Mouse (Mus musculus): Measurements from ENCODE around the gene Tmprss5. TPM values are rescaled to one million over a fixed set of nuclear protein-coding genes. Genes with fewer than 3 reads are reported as not detected.

The Tmprss5 gene
- total RNA-seq (2021): under 1 TPM; 0.39 to 0.54 TPM

- no peak for DNase-seq (ENCODE audit: low spot score in 2 of 2)
- intact Hi-C loops (cut with DNase I): loop anchor here (1.0 to 10.0 kb wide), 3 partner anchors 166 to 1364 kb away; no protein-coding TSS in a partner anchor
These were observed at the start of gene Tmprss5 for GRCm38 (mm10) chr9:49081107-49081506. Gene Tmprss5, plus strand, starts transcription at chr9:49081260.

DNA sequence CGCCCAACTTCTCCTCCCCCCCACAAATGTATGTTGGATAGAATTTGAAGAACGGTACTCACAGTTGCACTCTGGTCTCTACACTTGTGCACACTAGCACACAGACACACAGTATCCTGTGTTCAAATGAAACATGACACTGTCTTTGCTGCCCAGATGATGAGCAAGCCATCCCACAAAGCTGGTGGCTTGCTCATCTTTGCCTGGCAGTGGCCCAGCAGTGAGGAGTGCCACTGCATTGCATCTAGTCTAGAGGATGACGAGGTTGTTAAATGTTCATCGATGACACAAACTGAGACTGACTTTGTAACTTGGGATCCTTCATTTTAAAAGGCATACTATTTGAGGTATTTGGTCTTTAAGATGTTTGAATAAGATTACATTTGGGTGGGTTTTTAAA, 46.3 kb upstream of the Tmprss5 start:
- intact Hi-C loops (cut with DNase I): no loop called here
- DNase-seq (ENCODE audit: low spot score in 2 of 2): peak; percentile 8 to 19

DNA sequence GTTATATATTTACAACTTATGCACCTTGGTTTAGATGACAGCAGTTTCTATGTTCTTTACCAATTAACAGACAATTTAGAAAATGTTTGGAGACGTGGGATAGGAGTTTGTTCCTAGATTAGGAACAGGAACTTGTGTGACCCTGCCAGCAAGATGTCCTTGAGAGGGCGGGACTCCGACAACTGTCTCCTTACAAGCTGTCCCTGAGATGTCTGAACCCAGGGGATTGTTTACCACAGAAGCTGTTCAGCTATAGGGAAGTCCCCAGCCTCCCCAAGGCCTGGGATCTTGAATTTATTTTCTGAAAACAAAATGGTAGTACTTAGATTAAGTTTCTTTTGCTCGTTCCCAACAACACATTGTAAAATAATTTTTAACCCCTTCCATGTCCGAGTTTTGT, 30.2 kb upstream of the Tmprss5 start:
- no peak for DNase-seq (ENCODE audit: low spot score in 2 of 2)
- intact Hi-C loops (cut with DNase I): loop anchor here (5.0 kb wide), 1 partner anchor 404 kb away; no protein-coding TSS in a partner anchor

GRCm38 (mm10) chr9:49051349-49051748, 29.7 kb upstream of the Tmprss5 start:
- intact Hi-C loops (cut with DNase I): loop anchor here (5.0 kb wide), 1 partner anchor 404 kb away; no protein-coding TSS in a partner anchor
- peak; percentile 35 to 54 for DNase-seq (ENCODE audit: low spot score in 2 of 2)

- no peak for DNase-seq (ENCODE audit: low spot score in 2 of 2)
- intact Hi-C loops (cut with DNase I): loop anchor here (5.0 kb wide), 1 partner anchor 407 kb away; no protein-coding TSS in a partner anchor
These were observed 27.0 kb upstream of the Tmprss5 start for GRCm38 (mm10) chr9:49054028-49054427.

DNA sequence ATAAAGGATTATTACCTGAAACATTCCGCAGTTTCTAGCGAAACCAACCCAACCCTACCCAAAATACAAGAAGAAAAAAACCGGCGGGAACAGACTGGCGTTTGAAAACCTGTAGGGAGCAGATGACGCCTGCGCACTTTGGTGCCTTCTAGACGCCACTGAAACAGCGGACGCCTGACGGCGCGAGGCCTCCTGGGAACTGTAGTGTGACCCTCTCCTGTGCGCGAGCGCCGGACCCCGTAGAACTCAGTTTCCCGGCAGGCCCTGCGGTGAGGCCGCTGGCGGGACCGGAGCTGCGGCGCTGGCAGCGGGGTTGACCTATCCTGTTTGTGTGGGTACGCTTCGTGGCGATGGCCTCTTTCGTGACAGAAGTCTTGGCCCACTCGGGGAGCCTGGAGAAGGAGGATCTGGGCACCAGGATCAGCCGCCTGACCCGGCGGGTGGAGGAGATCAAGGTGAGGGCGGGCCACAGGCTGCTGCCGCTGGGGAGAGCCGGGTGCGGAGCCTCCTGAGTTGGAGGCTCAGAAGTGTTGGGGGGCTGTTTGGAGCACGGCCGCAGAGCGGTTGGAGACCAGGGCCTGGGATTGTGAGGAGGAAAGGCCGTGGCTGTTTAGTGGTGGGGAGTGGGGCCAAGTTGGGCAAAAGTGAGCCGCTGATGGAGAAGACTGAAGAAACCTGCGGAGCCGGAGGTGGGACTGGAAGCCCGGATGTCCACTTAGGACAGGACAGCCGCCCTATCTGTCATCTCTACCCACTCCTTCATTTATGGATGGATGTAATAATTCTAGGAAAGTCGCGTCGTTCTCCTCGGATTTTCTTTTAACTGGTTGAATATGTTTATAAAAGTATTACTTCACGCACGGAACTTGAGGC, 25.5 kb upstream of the Tmprss5 start, which contains the start of gene Zw10:
TSS of gene Zw10 (plus strand) at position 281 of the 873 bp plus-strand sequence.
- peak; percentile 93 to 96 for DNase-seq (ENCODE audit: low spot score in 2 of 2)
- intact Hi-C loops (cut with DNase I): no loop called here

- DNase-seq (ENCODE audit: low spot score in 2 of 2): no peak
- intact Hi-C loops (cut with DNase I): no loop called here
These were observed 4.2 kb upstream of the Tmprss5 start for GRCm38 (mm10) chr9:49076847-49077246.

DNA sequence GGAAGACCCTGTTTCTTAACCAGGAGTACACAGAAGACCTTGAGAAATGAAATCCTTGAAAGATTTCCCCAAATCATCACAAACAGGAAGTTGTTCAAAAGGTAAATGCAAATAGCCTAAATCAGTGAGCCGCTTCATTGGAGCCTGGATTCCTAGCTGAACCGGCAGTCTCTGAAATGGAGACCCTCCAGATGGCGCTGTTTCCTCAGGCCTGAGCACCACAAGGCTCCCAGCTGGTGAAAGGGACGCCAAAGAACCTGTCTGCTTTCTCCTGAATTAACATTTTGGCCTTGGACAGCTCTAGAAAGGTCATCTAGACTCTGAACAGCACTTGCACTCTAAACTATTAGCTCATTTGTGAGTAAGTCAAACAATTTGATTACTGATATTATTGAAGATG, 501 bp downstream of the Tmprss5 start:
- peak; percentile 63 to 76 for DNase-seq (ENCODE audit: low spot score in 2 of 2)
- intact Hi-C loops (cut with DNase I): loop anchor here (1.0 to 10.0 kb wide), 3 partner anchors 166 to 1363 kb away; no protein-coding TSS in a partner anchor

DNA sequence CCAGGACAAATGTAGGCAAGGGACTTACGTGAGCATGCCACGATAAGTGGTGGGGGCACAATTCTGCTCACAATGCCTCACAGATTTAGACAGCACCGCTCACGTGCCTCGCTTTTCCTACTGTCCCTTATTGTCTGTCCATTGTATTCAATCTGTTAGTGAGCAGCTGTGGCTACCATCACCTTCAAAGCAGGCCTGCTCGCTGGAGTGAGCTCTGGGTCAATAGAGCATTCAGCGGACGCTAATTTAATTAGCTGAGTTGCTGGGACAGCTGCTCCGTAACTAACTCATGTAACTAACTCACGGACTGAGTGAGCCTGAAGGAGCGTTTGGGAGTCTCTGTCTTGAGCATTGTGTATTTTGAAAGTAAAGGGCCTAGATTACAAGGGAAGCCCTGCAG, 6.3 kb downstream of the Tmprss5 start:
- no peak for DNase-seq (ENCODE audit: low spot score in 2 of 2)
- intact Hi-C loops (cut with DNase I): loop anchor here (10.0 kb wide), 1 partner anchor 1357 kb away; no protein-coding TSS in a partner anchor

GRCm38 (mm10) chr9:49098871-49099270, 17.8 kb downstream of the Tmprss5 start:
- intact Hi-C loops (cut with DNase I): no loop called here
- no peak for DNase-seq (ENCODE audit: low spot score in 2 of 2)

GRCm38 (mm10) chr9:49102328-49102727, 21.3 kb downstream of the Tmprss5 start:
- no peak for DNase-seq (ENCODE audit: low spot score in 2 of 2)

GRCm38 (mm10) chr9:49109101-49109500, 28.0 kb downstream of the Tmprss5 start:
- no peak for DNase-seq (ENCODE audit: low spot score in 2 of 2)
- intact Hi-C loops (cut with DNase I): no loop called here

More at GRCm38 (mm10) chr9:49102328-49102727, 21.3 kb downstream of the Tmprss5 start:
- intact Hi-C loops (cut with DNase I): no loop called here

GRCm38 (mm10) chr9:49110476-49111220, 29.6 kb downstream of the Tmprss5 start:
- no peak for DNase-seq (ENCODE audit: low spot score in 2 of 2)
- intact Hi-C loops (cut with DNase I): no loop called here

DNA sequence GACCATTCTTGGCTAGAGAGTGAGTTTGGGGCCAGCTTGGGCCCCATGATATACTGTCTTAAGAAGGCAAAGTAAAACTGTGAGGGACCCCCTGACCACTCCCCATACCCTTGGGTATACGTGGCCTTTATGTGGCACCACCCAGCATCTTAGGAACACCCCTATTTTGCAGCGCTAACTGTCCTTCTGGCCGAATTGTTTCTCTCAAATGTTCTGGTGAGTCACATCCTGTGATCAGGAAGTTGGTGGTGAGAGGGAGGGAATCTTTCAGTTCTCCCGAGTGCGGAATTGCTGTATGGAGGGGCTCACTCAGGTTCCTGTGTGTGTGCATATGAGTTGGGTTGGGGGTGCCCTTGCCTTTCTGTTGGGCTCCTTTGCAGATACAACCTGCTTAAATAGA, 30.2 kb downstream of the Tmprss5 start:
- DNase-seq (ENCODE audit: low spot score in 2 of 2): no peak
- intact Hi-C loops (cut with DNase I): no loop called here

GRCm38 (mm10) chr9:49118271-49118825, 37.3 kb downstream of the Tmprss5 start:
- no peak for DNase-seq (ENCODE audit: low spot score in 2 of 2)
- intact Hi-C loops (cut with DNase I): no loop called here

- intact Hi-C loops (cut with DNase I): no loop called here
- no peak for DNase-seq (ENCODE audit: low spot score in 2 of 2)
These were observed 38.7 kb downstream of the Tmprss5 start for GRCm38 (mm10) chr9:49119759-49120158.

- intact Hi-C loops (cut with DNase I): no loop called here
- DNase-seq (ENCODE audit: low spot score in 2 of 2): no peak
These were observed 44.6 kb downstream of the Tmprss5 start for GRCm38 (mm10) chr9:49125706-49126105.

DNA sequence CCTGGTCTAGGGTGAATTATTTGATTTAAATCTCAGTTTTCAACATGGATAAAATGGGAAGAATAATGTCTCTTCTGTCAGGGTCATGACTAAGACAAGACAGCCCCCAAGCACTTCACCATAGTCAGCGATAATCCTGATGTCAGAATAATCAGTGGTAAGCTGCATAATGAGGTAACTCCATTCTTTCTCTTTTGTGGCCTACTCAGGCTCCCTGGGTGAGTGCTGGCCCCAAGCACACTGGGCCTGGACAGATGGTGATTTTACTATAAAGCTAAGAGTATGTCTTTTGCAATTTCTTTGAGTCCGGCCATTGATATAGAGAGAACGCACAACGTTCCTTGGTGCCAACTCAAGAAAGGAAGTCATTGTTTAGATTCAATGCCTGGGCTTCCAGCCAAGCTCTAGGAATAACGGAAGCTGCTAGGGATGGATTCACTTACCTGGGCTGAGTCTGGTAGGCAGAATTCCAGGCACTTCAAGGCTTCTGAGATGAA, 49.5 kb downstream of the Tmprss5 start:
- intact Hi-C loops (cut with DNase I): no loop called here
- no peak for DNase-seq (ENCODE audit: low spot score in 2 of 2)

GRCm38 (mm10) chr9:49143841-49144240, 62.8 kb downstream of the Tmprss5 start:
- intact Hi-C loops (cut with DNase I): no loop called here
- no peak for DNase-seq (ENCODE audit: low spot score in 2 of 2)

DNA sequence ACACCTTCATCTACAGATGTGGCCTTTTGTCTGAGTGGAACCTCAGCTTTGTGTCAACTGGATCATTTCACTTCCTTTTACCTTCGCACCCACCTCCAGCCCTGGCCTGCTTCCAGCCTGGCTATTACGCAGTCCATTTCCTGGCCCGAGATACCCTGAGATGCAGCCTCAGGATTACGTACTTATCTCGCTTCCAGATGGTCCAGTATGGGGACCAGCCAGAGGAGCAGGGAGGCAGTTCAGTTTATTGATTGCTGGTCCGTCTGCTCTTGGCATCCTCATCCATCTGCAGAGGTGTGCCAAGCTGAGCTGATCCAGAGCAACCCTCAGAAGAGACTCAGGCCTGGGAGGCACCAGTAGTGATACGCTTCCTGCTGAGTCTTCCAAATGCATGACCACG, 64.7 kb downstream of the Tmprss5 start:
- intact Hi-C loops (cut with DNase I): no loop called here
- no peak for DNase-seq (ENCODE audit: low spot score in 2 of 2)

Data from left cerebral cortex, postnatal 36 days (tissue).